Mouse (Mus musculus): Measurements from ENCODE around the gene Ocel1. TPM values are rescaled to one million over a fixed set of nuclear protein-coding genes. Genes with fewer than 3 reads are reported as not detected.

The Ocel1 gene
- polyA plus RNA-seq, 1 experiment from 2014 or later, result 3.6 TPM

GRCm38 (mm10) chr8:71380178-71381171 is 9.4 kb downstream of the Ocel1 start:
- Histone ChIP-seq H3K9ac (ENCODE audit: low read length) (peak overlapping the region; percentile 94), H3K4me2 (ENCODE audit: low read length) (peak overlapping the region; percentile 98), H3K27ac (replicated peaks in 1 of 2; ENCODE audit: control insufficient read depth in 1 of 2, insufficient read depth in 1 of 2, low read depth in 2 of 2, low read length in 2 of 2) (peak overlapping the region; percentile 18 to 87; a peak in 2 of 4 replicates), H3K9me3 (ENCODE audit: control insufficient read depth, low read length) (no peaks in the 10 kb centered on the region), H3K27me3 (ENCODE audit: control insufficient read depth, insufficient read depth, low read length) (no peaks in the 10 kb centered on the region), H3K4me1 (ENCODE audit: control insufficient read depth in 2 of 2, insufficient read depth in 2 of 2, low read length in 2 of 2) (peaks cover 17 to 44% of the 10 kb centered on the region in 2 experiments), H3K4me3 (ENCODE audit: control insufficient read depth in 1 of 2, insufficient read depth in 1 of 2, low read depth in 1 of 2, low read length in 2 of 2) (peak overlapping the region; percentile 88 to 90), H3K36me3 (ENCODE audit: control insufficient read depth, insufficient read depth, low read length) (peaks cover 30% of the 10 kb centered on the region)
- ATAC-seq (ENCODE audit: insufficient number of reproducible peaks, insufficient read depth, low FRiP score, low read depth), result no peak
- WGBS, result 2% methylated on average over 72 of the region's 72 CpGs

- peaks cover 21% of the 10 kb centered on the region for H3K36me3 ChIP-seq (ENCODE audit: control insufficient read depth, insufficient read depth, low read length)
- peak; percentile 34 for ATAC-seq (ENCODE audit: insufficient number of reproducible peaks, insufficient read depth, low FRiP score, low read depth)
- WGBS, result under 1% methylated on average over 44 of the region's 89 CpGs
Observed at GRCm38 (mm10) chr8:71381421-71381970, 10.4 kb downstream of the Ocel1 start, which contains the start of gene Nr2f6. Gene Nr2f6, minus strand, starts transcription at chr8:71381960.

DNA sequence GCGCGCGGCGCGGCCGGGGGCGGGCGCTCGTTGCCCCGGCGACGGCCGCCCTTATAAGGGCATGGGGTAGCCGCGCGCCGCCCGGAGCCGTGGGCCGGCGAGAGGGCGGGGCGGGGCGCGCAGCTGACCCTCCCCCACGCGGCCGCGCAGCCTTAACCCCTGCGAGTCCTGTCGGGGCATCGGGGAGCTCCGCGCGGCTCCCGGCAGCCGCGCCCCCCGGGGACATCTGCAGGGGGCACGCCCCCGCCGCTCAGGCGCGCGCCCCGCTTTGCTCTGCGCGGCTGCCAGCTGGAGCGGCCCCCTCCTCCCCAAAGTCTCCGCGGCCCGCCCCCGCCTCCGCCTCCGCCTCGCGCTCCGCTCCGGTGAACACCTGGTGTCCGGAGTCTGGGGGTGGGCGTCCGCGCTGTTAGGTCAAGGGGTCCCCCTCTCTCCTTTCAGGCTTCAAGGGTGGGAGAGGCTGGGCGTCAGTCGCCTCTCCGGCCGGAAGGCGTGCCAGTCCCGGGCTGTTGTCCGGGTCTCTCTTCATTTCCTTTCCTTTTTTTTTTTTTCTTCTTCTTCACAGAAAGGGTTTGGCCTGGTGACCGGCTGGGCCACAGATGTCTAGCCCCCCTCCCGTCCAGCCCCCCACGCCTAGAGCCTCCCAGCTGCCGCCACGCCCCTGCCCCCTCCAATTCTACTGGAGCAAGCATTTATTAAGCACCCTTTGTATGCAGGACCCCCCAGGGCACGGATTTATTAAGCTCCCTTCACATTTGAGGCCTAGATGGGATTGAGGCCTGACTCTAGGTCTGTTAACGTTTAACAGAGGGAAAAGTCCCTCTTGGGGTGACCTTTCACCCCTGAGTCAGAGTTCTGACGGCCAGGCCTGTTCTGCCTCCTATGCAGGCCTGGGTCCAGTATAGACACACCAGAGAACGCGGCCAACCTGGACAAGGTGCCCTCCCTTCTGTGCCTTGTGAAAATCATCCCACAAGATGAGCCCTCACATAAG is 11.2 kb downstream of the Ocel1 start:
- peak overlapping the region; percentile 94 for H3K9ac ChIP-seq (ENCODE audit: low read length)
- peak; percentile 93 for ATAC-seq (ENCODE audit: insufficient number of reproducible peaks, insufficient read depth, low FRiP score, low read depth)
- WGBS, result 5% methylated on average over 59 of the region's 80 CpGs
- peak overlapping the region; percentile 98 for H3K4me2 ChIP-seq (ENCODE audit: low read length)
- peak overlapping the region; percentile 88 to 90 for H3K4me3 ChIP-seq (ENCODE audit: control insufficient read depth in 1 of 2, insufficient read depth in 1 of 2, low read depth in 1 of 2, low read length in 2 of 2)
- peaks cover 9 to 29% of the 10 kb centered on the region in 2 experiments for H3K4me1 ChIP-seq (ENCODE audit: control insufficient read depth in 2 of 2, insufficient read depth in 2 of 2, low read length in 2 of 2)
- peak overlapping the region; percentile 79 to 87 for H3K27ac ChIP-seq (replicated peaks in 1 of 2; ENCODE audit: control insufficient read depth in 1 of 2, insufficient read depth in 1 of 2, low read depth in 2 of 2, low read length in 2 of 2)
- H3K9me3 ChIP-seq (ENCODE audit: control insufficient read depth, low read length), result no peaks in the 10 kb centered on the region
- peaks cover 14% of the 10 kb centered on the region for H3K36me3 ChIP-seq (ENCODE audit: control insufficient read depth, insufficient read depth, low read length)
- no peaks in the 10 kb centered on the region for H3K27me3 ChIP-seq (ENCODE audit: control insufficient read depth, insufficient read depth, low read length)

More at GRCm38 (mm10) chr8:71381421-71381970, 10.4 kb downstream of the Ocel1 start, which contains the start of gene Nr2f6:
- peaks cover 12 to 34% of the 10 kb centered on the region in 2 experiments for H3K4me1 ChIP-seq (ENCODE audit: control insufficient read depth in 2 of 2, insufficient read depth in 2 of 2, low read length in 2 of 2)
- no peaks in the 10 kb centered on the region for H3K9me3 ChIP-seq (ENCODE audit: control insufficient read depth, low read length)
- peak within 1 kb of the TSS; percentile 94 for H3K9ac ChIP-seq (ENCODE audit: low read length)
- H3K27me3 ChIP-seq (ENCODE audit: control insufficient read depth, insufficient read depth, low read length), result no peaks in the 10 kb centered on the region
- peak within 1 kb of the TSS; percentile 88 to 90 for H3K4me3 ChIP-seq (ENCODE audit: control insufficient read depth in 1 of 2, insufficient read depth in 1 of 2, low read depth in 1 of 2, low read length in 2 of 2)
- peak within 1 kb of the TSS; percentile 98 for H3K4me2 ChIP-seq (ENCODE audit: low read length)
- H3K27ac ChIP-seq (replicated peaks in 1 of 2; ENCODE audit: control insufficient read depth in 1 of 2, insufficient read depth in 1 of 2, low read depth in 2 of 2, low read length in 2 of 2), result peak within 1 kb of the TSS; percentile 84 to 87

DNA sequence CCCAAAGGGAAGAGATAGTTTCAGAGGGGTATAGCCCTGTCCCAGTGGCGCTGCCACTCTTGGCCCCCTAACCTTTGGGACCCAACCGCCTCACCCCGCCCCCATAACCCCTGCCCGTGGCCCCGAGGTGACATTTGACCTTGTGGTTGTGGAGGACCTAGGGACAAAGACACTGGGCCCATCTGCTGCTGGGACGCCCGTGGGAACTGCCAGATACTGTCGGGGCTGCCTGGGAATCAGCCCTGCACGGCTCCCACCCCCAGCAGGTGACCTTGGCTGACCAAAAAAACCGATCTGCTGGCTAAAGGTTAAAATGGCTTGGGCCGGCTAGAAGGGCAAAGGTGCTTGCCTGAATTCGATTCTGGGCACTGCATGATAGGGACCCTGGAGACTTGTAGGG is 12.3 kb downstream of the Ocel1 start:
- H3K4me3 ChIP-seq (ENCODE audit: control insufficient read depth in 1 of 2, insufficient read depth in 1 of 2, low read depth in 1 of 2, low read length in 2 of 2), result no peak overlapping the region
- 0 out of 4 replicates have a peak overlapping the region, but pooled peaks of 1 of the 2 experiments have one; percentile 87 for H3K27ac ChIP-seq (replicated peaks in 1 of 2; ENCODE audit: control insufficient read depth in 1 of 2, insufficient read depth in 1 of 2, low read depth in 2 of 2, low read length in 2 of 2)
- no peaks in the 10 kb centered on the region for H3K9me3 ChIP-seq (ENCODE audit: control insufficient read depth, low read length)
- no peak for ATAC-seq (ENCODE audit: insufficient number of reproducible peaks, insufficient read depth, low FRiP score, low read depth)
- H3K4me1 ChIP-seq (ENCODE audit: control insufficient read depth in 2 of 2, insufficient read depth in 2 of 2, low read length in 2 of 2), result peaks cover 9 to 29% of the 10 kb centered on the region in 2 experiments
- 36% methylated on average over 12 of the region's 12 CpGs for WGBS
- H3K36me3 ChIP-seq (ENCODE audit: control insufficient read depth, insufficient read depth, low read length), result peaks cover 3% of the 10 kb centered on the region
- no peaks in the 10 kb centered on the region for H3K27me3 ChIP-seq (ENCODE audit: control insufficient read depth, insufficient read depth, low read length)
- H3K9ac ChIP-seq (ENCODE audit: low read length), result no peak overlapping the region
- no peak overlapping the region for H3K4me2 ChIP-seq (ENCODE audit: low read length)

GRCm38 (mm10) chr8:71383860-71384259 is 12.8 kb downstream of the Ocel1 start:
- no peak overlapping the region for H3K4me3 ChIP-seq (ENCODE audit: control insufficient read depth in 1 of 2, insufficient read depth in 1 of 2, low read depth in 1 of 2, low read length in 2 of 2)
- no peak overlapping the region for H3K4me2 ChIP-seq (ENCODE audit: low read length)
- no peak for ATAC-seq (ENCODE audit: insufficient number of reproducible peaks, insufficient read depth, low FRiP score, low read depth)
- H3K9me3 ChIP-seq (ENCODE audit: control insufficient read depth, low read length), result no peaks in the 10 kb centered on the region
- H3K9ac ChIP-seq (ENCODE audit: low read length), result no peak overlapping the region
- H3K27ac ChIP-seq (replicated peaks in 1 of 2; ENCODE audit: control insufficient read depth in 1 of 2, insufficient read depth in 1 of 2, low read depth in 2 of 2, low read length in 2 of 2), result no peak overlapping the region
- H3K27me3 ChIP-seq (ENCODE audit: control insufficient read depth, insufficient read depth, low read length), result no peaks in the 10 kb centered on the region
- H3K36me3 ChIP-seq (ENCODE audit: control insufficient read depth, insufficient read depth, low read length), result no peaks in the 10 kb centered on the region
- WGBS, result 68% methylated on average over 3 of the region's 3 CpGs
- H3K4me1 ChIP-seq (ENCODE audit: control insufficient read depth in 2 of 2, insufficient read depth in 2 of 2, low read length in 2 of 2), result peaks cover 9 to 26% of the 10 kb centered on the region in 2 experiments

DNA sequence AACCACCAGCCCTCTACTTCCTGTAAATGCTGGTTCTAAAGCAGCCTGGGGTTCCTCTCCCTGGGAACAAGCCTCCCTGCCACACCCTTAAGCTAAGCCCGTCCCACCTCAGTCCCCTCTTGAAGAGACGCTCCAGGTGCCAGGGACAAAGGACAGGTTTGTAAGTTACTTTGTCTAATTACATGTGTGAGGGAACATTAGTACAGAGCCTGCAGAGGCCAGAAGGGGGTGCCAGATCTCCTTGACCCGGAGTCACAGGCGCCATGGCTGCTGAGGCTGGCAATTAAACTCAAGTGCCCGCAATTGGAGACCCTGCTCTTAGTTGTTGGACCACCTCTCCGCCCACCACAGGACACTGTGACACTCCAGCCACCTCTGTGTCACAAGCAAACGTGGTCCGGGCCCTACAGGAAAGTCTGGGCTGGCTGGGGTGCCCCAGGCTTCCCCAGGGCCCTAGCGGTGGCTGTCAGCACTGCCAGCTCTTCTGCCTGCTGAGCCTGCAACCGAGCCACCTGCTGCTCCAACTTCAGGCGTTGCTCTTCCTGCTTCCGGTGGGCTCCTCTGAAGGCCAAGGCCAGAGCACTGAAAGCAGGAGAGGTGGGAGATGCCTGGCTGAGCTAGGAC is 14.2 kb downstream of the Ocel1 start:
- Histone ChIP-seq H3K9ac (ENCODE audit: low read length) (no peak overlapping the region), H3K4me1 (ENCODE audit: control insufficient read depth in 2 of 2, insufficient read depth in 2 of 2, low read length in 2 of 2) (peaks cover 0 to 13% of the 10 kb centered on the region in 2 experiments; a peak in 3 of 4 replicates), H3K9me3 (ENCODE audit: control insufficient read depth, low read length) (no peaks in the 10 kb centered on the region), H3K4me3 (ENCODE audit: control insufficient read depth in 1 of 2, insufficient read depth in 1 of 2, low read depth in 1 of 2, low read length in 2 of 2) (no peak overlapping the region), H3K27ac (replicated peaks in 1 of 2; ENCODE audit: control insufficient read depth in 1 of 2, insufficient read depth in 1 of 2, low read depth in 2 of 2, low read length in 2 of 2) (no peak overlapping the region), H3K4me2 (ENCODE audit: low read length) (no peak overlapping the region), H3K27me3 (ENCODE audit: control insufficient read depth, insufficient read depth, low read length) (no peaks in the 10 kb centered on the region), H3K36me3 (ENCODE audit: control insufficient read depth, insufficient read depth, low read length) (no peaks in the 10 kb centered on the region)
- no peak for ATAC-seq (ENCODE audit: insufficient number of reproducible peaks, insufficient read depth, low FRiP score, low read depth)
- 68% methylated on average over 12 of the region's 12 CpGs for WGBS
